In the genomic region with DNA sequence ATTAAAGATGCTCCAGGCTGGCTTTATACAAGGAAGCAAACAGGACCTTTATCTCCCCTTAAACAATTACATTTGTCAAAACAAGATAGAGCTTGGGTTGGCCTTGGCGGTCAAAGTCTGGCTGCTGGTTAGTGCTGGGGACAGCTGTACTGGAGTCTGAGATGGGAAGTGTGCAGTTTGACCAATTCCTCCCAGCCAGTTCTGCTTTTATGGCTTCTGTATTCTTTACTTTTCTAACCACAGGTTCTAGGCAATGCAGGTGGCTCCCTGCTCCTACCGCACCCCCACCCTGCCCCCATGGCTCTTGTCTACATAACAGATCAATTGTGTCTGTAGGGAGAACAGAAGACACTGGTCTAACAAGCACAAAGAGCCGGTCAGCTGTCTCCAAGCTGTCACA, we compare ENCODE assay signal across 13 mouse cellular contexts. TPM values are rescaled to one million over a fixed set of nuclear protein-coding genes. Genes with fewer than 3 reads are reported as not detected.
DNase-seq lines count a peak whose midpoint lies in the region; ATAC-seq lines count a peak whose summit lies in the region.
"Had no signal": no experiment of that assay in that cellular context is flagged by ENCODE, and none has a peak within 500 bp of the region (broad histone marks: within the 10 kb centered on the region; RNA-seq: fewer than 3 reads in every experiment).

No protein-coding gene starts in this region.

- ATAC-seq in liver, embryonic 13.5 days (ENCODE audit: low read depth) = peak; percentile 51

- WGBS in liver, embryonic 13.5 days (ENCODE audit: insufficient replicate concordance) = 2% methylated on average over 3 of the region's 3 CpGs
- WGBS in embryonic facial prominence, embryonic 10.5 days = 77% methylated on average over 3 of the region's 3 CpGs

- H3K27ac ChIP-seq in liver, embryonic 13.5 days = peak overlapping the region; percentile 83
- H3K27ac ChIP-seq in embryonic facial prominence, embryonic 10.5 days (replicated peaks) = no peak overlapping the region
- H3K27ac ChIP-seq: gastrocnemius, adult 2 months; heart, embryonic 13.5 days had no signal

- peak overlapping the region; percentile 18; the same call in 1 of the 2 replicates for H3K9ac ChIP-seq in liver, embryonic 13.5 days
- H3K9ac ChIP-seq: heart, embryonic 13.5 days had no signal

- no peaks in the 10 kb centered on the region for H3K9me3 ChIP-seq in liver, embryonic 13.5 days (replicated peaks)
- no peaks in the 10 kb centered on the region for H3K9me3 ChIP-seq in embryonic facial prominence, embryonic 10.5 days
- H3K9me3 ChIP-seq: heart, embryonic 13.5 days had no signal

- peaks cover 53% of the 10 kb centered on the region for H3K4me1 ChIP-seq in liver, embryonic 13.5 days (replicated peaks)
- H3K4me1 ChIP-seq in embryonic facial prominence, embryonic 10.5 days = peaks cover 33% of the 10 kb centered on the region

- H3K36me3 ChIP-seq in liver, embryonic 13.5 days = no peaks in the 10 kb centered on the region
- H3K36me3 ChIP-seq in embryonic facial prominence, embryonic 10.5 days (replicated peaks) = no peaks in the 10 kb centered on the region
- H3K36me3 ChIP-seq: heart, embryonic 13.5 days had no signal

- peak; percentile 80 to 84 for DNase-seq in B cell, adult 2 months
- DNase-seq in MEL-GATA-1-ER (ENCODE audit: extremely low read depth, low read depth) = peak; percentile 77
- no peak for DNase-seq in liver, embryonic 13.5 days
- DNase-seq in spleen, postnatal 4 days (ENCODE audit: low spot score in 2 of 2) = peak; percentile 51 to 75
- DNase-seq in embryonic facial prominence, embryonic 10.5 days (ENCODE audit: low spot score) = no peak
- no peak for DNase-seq in right cerebral cortex, postnatal 25 days
- DNase-seq in urinary bladder, postnatal 14 days (ENCODE audit: low spot score) = no peak
- DNase-seq: cerebellum, adult 11 months; gastrocnemius, adult 2 months; kidney, postnatal 4 days; lung, postnatal 36 days had no signal

- H3K4me3 ChIP-seq in liver, embryonic 13.5 days (replicated peaks) = no peak overlapping the region
- H3K4me3 ChIP-seq in embryonic facial prominence, embryonic 10.5 days = no peak overlapping the region
- H3K4me3 ChIP-seq: gastrocnemius, adult 2 months; heart, embryonic 13.5 days; myocyte had no signal

- H3K27me3 ChIP-seq in liver, embryonic 13.5 days = no peaks in the 10 kb centered on the region
- no peaks in the 10 kb centered on the region for H3K27me3 ChIP-seq in embryonic facial prominence, embryonic 10.5 days (replicated peaks; ENCODE audit: low read depth, poor library complexity, severe bottlenecking)
- H3K27me3 ChIP-seq: heart, embryonic 13.5 days had no signal

- peak overlapping the region; percentile 49 for H3K4me2 ChIP-seq in liver, embryonic 13.5 days
- H3K4me2 ChIP-seq: heart, embryonic 13.5 days had no signal

RNA-seq across cellular contexts. Expression of gene Snx9, which starts 11.2 kb away (rescaled TPM):
- 12.2 and 14.1 TPM in 2 replicates for polyA plus RNA-seq in liver, embryonic 13.5 days (2015; fragmentation: Nextera tagmentation; extraction: Ambion mirVana)
- 16.3 and 19.5 TPM in 2 replicates for polyA plus RNA-seq in embryonic facial prominence, embryonic 10.5 days (2016; fragmentation: Nextera tagmentation; extraction: Ambion mirVana)

Comparison
In these comparisons a context has a peak if more than half of its experiments do, and no peak if none do; other contexts are left out.
1. DNase-seq: peak in B cell, adult 2 months (2 of 2), MEL-GATA-1-ER (single experiment) and spleen, postnatal 4 days (2 of 2); none in liver, embryonic 13.5 days (single experiment), embryonic facial prominence, embryonic 10.5 days (single experiment), right cerebral cortex, postnatal 25 days (single experiment) and urinary bladder, postnatal 14 days (single experiment).